Mouse (Mus musculus) midbrain, embryonic 15.5 days (tissue): ENCODE measurements around the gene Ccdc191. TPM values are rescaled to one million over a fixed set of nuclear protein-coding genes. Genes with fewer than 3 reads are reported as not detected.

ENCODE experiments used
- ATAC-seq: fragments of 200-750 bp; cut with Nextera tagmentation; replicated peaks from 2 replicates; pipeline ENCODE4 v1.8.0; 2017; ENCODE audit warnings: moderate TSS enrichment
- H3K27ac ChIP-seq: fragments of 300-500 bp; sonication (generic); 2 replicates; pipeline ENCODE4 v1.5.1; 2015; ENCODE audit warnings: mild to moderate bottlenecking, inconsistent platforms
- H3K27me3 ChIP-seq: fragments of 300-500 bp; sonication (generic); replicated peaks from 2 replicates; pipeline ENCODE4 v1.6.1; 2015; ENCODE audit warnings: inconsistent platforms
- H3K36me3 ChIP-seq: fragments of 300-500 bp; sonication (generic); replicated peaks from 2 replicates; pipeline ENCODE4 v1.6.1; 2015; ENCODE audit warnings: inconsistent platforms
- H3K4me1 ChIP-seq: fragments of 300-500 bp; sonication (generic); 2 replicates; pipeline ENCODE4 v1.6.1; 2015; ENCODE audit warnings: inconsistent platforms
- H3K4me2 ChIP-seq: fragments of 300-500 bp; sonication (generic); 2 replicates; pipeline ENCODE4 v1.6.1; 2015; ENCODE audit warnings: inconsistent platforms, mild to moderate bottlenecking, moderate library complexity
- H3K4me3 ChIP-seq: fragments of 300-500 bp; sonication (generic); 2 replicates; pipeline ENCODE4 v1.5.1; 2015; ENCODE audit warnings: mild to moderate bottlenecking, inconsistent platforms
- H3K9ac ChIP-seq: fragments of 300-500 bp; sonication (generic); 2 replicates; pipeline ENCODE4 v1.6.1; 2015; ENCODE audit warnings: mild to moderate bottlenecking, inconsistent platforms
- H3K9me3 ChIP-seq: fragments of 300-500 bp; sonication (generic); 2 replicates; pipeline ENCODE4 v1.6.1; 2016; ENCODE audit warnings: inconsistent platforms
- WGBS: fragments of 180-500 bp; shearing (Covaris S2); methylation state at CpG from one replicate; pipeline ENCODE4 v1.1.7; 2015; ENCODE audit warnings: mixed read lengths; 5-methylcytosine and 5-hydroxymethylcytosine counted together
- polyA plus RNA-seq: library from polyadenylated mRNA; unstranded; fragments of >200 nt; fragmentation: Nextera tagmentation; extraction: Ambion mirVana; gene quantifications from 2 replicates; pipeline ENCODE4 v1.2.1, GENCODE M21; 2015

Gene Ccdc191
- polyA plus RNA-seq, 1 experiment from 2014 or later, result 8.0 TPM

DNA sequence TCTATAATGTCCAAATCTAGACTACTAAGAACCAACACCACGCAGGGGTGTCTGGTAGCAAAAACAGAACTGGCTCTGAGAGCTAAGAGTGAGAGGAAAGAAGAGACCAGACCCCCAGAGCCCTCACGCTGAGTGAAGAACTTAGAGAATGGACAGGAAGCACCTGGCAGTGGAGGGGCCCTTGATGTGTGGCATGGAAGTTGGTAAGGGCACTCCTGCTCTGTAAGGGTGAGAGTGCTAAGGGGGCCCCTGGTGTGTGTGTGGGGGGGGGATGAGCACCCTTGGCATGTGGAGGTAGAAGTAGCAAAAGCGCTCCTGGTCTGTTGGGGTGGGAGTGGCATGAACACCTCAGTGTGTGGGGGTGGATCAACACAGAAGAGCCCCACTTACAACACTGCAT, 80.8 kb downstream of the Ccdc191 start:
- H3K36me3 ChIP-seq, result no peaks in the 10 kb centered on the region
- H3K4me3 ChIP-seq, result no peak overlapping the region
- H3K4me1 ChIP-seq, result no peaks in the 10 kb centered on the region
- no peaks in the 10 kb centered on the region for H3K9me3 ChIP-seq
- no peaks in the 10 kb centered on the region for H3K27me3 ChIP-seq
- H3K27ac ChIP-seq, result no peak overlapping the region
- H3K9ac ChIP-seq, result no peak overlapping the region
- 85% methylated on average over 3 of the region's 3 CpGs for WGBS
- ATAC-seq, result no peak
- no peak overlapping the region for H3K4me2 ChIP-seq

GRCm38 (mm10) chr16:43971189-43971588, 81.6 kb downstream of the Ccdc191 start:
- Histone ChIP-seq H3K4me2 (no peak overlapping the region), H3K4me1 (no peaks in the 10 kb centered on the region), H3K27ac (no peak overlapping the region), H3K4me3 (no peak overlapping the region), H3K27me3 (no peaks in the 10 kb centered on the region), H3K9me3 (no peaks in the 10 kb centered on the region), H3K9ac (no peak overlapping the region), H3K36me3 (no peaks in the 10 kb centered on the region)
- 91% methylated on average over 11 of the region's 11 CpGs for whole genome bisulfite sequencing
- no peak for ATAC-seq

DNA sequence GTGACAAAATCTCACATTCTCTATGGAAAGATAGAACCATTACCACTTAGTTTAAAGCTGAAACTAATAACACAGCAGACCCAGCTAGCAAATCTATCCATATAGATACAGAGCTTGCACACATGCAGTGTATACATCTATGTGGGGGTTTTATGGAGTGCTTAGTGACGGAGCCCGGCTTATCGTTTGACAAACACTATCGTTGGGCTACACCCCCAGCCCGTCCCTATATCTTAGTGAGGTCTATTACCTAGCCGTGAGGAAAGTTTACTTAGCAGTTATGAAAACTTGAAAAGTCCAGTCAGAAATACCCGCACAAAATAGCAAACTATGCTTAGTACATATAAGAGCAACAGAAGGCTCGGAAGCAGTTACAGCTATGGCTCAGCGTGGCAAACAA, 82.1 kb downstream of the Ccdc191 start:
- Histone ChIP-seq H3K9ac (no peak overlapping the region), H3K4me2 (no peak overlapping the region), H3K4me3 (no peak overlapping the region), H3K4me1 (no peaks in the 10 kb centered on the region), H3K9me3 (no peaks in the 10 kb centered on the region), H3K36me3 (no peaks in the 10 kb centered on the region), H3K27ac (no peak overlapping the region), H3K27me3 (no peaks in the 10 kb centered on the region)
- no peak for ATAC-seq
- 92% methylated on average over 9 of the region's 9 CpGs for WGBS

DNA sequence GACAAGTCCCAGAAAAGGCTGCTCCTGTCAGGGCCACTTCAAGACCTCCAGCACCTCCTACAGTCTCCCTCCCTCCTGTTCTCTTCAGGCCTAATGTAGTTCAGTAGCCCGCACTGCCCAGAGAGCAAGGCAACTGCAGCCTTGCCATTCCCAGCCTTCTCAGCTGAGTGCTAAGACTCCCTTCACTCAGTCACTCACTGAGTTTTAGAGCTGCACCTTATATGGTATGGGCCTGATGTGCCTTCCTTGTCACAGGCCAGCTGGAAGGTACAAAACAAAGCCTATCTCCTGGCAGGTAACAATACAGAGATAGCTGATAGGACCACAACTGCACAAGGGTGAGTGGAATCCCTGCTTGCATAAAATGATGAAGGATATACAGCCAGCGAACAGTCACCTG, 82.8 kb downstream of the Ccdc191 start:
- Histone ChIP-seq H3K27ac (no peak overlapping the region), H3K4me1 (no peaks in the 10 kb centered on the region), H3K27me3 (no peaks in the 10 kb centered on the region), H3K4me3 (no peak overlapping the region), H3K9ac (no peak overlapping the region), H3K4me2 (no peak overlapping the region), H3K36me3 (no peaks in the 10 kb centered on the region), H3K9me3 (no peaks in the 10 kb centered on the region)
- WGBS, result 93% methylated on average over 2 of the region's 2 CpGs
- no peak for ATAC-seq

DNA sequence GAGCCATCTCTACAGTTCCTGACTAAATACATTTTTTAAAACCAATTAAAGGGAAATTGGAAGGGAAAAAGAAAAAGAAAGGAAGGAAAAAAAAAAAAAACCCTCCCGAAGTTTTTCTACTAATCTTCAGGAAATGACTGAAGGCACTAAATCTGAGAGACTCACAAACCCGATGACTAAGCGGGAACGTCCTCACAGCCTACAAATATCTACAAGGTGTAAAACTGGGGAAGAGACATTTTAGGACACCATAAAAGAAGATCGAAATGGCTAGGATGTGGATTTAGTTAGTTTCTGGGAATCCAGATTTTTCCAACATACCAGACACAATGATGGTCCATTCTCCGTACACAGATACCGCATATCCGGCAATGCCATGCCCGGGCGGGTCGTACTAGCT, 83.5 kb downstream of the Ccdc191 start:
- whole genome bisulfite sequencing, result 94% methylated on average over 11 of the region's 11 CpGs
- H3K27ac ChIP-seq, result no peak overlapping the region
- no peaks in the 10 kb centered on the region for H3K9me3 ChIP-seq
- no peaks in the 10 kb centered on the region for H3K27me3 ChIP-seq
- H3K9ac ChIP-seq, result no peak overlapping the region
- no peak for ATAC-seq
- H3K36me3 ChIP-seq, result no peaks in the 10 kb centered on the region
- H3K4me2 ChIP-seq, result no peak overlapping the region
- no peak overlapping the region for H3K4me3 ChIP-seq
- no peaks in the 10 kb centered on the region for H3K4me1 ChIP-seq

- ATAC-seq, result no peak
- H3K4me3 ChIP-seq, result no peak overlapping the region
- no peak overlapping the region for H3K4me2 ChIP-seq
- 83% methylated on average over 22 of the region's 22 CpGs for WGBS
- H3K9me3 ChIP-seq, result no peaks in the 10 kb centered on the region
- H3K27ac ChIP-seq, result no peak overlapping the region
- H3K27me3 ChIP-seq, result no peaks in the 10 kb centered on the region
- H3K4me1 ChIP-seq, result peaks cover under 1% of the 10 kb centered on the region; the same call in 1 of the 2 replicates
- no peaks in the 10 kb centered on the region for H3K36me3 ChIP-seq
- H3K9ac ChIP-seq, result no peak overlapping the region
These were observed 84.1 kb downstream of the Ccdc191 start for GRCm38 (mm10) chr16:43973606-43974220.

DNA sequence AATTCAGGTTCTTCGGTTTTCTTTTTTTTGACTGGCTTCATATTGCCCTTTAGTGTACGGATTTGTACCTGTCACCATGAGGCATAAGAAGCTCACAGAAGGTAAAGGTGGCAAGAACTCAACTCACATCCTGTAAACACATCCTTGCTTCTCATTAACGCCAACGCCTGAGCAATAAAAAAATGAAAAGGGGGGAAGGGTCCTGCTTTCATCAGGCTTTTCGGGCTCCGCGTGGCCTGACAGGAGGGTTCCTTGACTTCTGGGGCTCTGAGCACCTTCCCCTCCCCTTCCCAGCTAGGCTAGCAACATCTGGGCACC, 89.4 kb downstream of the Ccdc191 start:
- WGBS, result 16% methylated on average over 7 of the region's 7 CpGs
- no peak; the same call in 1 of the 2 replicates for ATAC-seq
- Histone ChIP-seq H3K27ac (no peak overlapping the region), H3K27me3 (0 out of 2 replicates have a peak, but pooled peaks cover 5% of the 10 kb centered on the region), H3K4me2 (peak overlapping the region; percentile 99), H3K9ac (peak overlapping the region; percentile 63), H3K36me3 (no peaks in the 10 kb centered on the region), H3K9me3 (no peaks in the 10 kb centered on the region), H3K4me3 (peak overlapping the region; percentile 92), H3K4me1 (peaks cover 18% of the 10 kb centered on the region)

GRCm38 (mm10) chr16:43979328-43980109, 89.9 kb downstream of the Ccdc191 start, which contains the start of gene Zdhhc23:
Gene Zdhhc23, minus strand, starts transcription at chr16:43979791.
- H3K4me2 ChIP-seq, result peak within 1 kb of the TSS; percentile 99

DNA sequence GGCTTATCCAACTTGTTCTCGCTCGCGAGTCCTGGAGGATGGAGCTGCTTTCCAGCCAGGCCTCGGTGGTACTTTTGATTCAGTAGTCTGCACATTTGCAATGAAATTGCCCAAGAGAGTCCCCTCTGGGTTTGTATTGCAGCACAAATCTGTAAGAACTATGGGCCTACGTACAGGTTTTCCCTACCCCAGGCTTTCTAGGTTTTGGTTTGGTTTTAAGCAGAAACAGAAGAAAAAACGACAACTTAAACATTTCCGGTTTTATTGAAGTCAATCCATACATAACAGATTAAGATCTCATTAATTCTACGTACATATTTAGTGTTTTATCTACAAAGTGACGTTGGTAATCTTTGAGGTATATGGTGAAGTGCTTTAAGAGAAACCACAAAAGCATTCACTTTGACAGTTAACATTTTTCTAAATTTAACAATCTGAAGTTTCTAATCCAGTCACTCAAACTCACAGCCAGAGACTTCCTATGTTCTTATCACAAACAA, 90.6 kb downstream of the Ccdc191 start:
- Histone ChIP-seq H3K4me2 (peak overlapping the region; percentile 99), H3K27me3 (0 out of 2 replicates have a peak, but pooled peaks cover 5% of the 10 kb centered on the region), H3K9me3 (no peaks in the 10 kb centered on the region), H3K4me3 (peak overlapping the region; percentile 92), H3K4me1 (peaks cover 18% of the 10 kb centered on the region), H3K27ac (no peak overlapping the region), H3K36me3 (no peaks in the 10 kb centered on the region), H3K9ac (peak overlapping the region; percentile 63)
- peak; percentile 21; the same call in 1 of the 2 replicates for ATAC-seq
- 26% methylated on average over 9 of the region's 9 CpGs for WGBS

More at GRCm38 (mm10) chr16:43979328-43980109, 89.9 kb downstream of the Ccdc191 start, which contains the start of gene Zdhhc23:
- WGBS, result under 1% methylated on average over 93 of the region's 103 CpGs
- no peak within 1 kb of the TSS for H3K27ac ChIP-seq
- peaks cover 18% of the 10 kb centered on the region for H3K4me1 ChIP-seq
- 0 out of 2 replicates have a peak, but pooled peaks cover 5% of the 10 kb centered on the region for H3K27me3 ChIP-seq
- peak; percentile 87 for ATAC-seq
- no peaks in the 10 kb centered on the region for H3K36me3 ChIP-seq
- H3K9ac ChIP-seq, result peak within 1 kb of the TSS; percentile 63
- H3K9me3 ChIP-seq, result no peaks in the 10 kb centered on the region
- peak within 1 kb of the TSS; percentile 92 for H3K4me3 ChIP-seq

DNA sequence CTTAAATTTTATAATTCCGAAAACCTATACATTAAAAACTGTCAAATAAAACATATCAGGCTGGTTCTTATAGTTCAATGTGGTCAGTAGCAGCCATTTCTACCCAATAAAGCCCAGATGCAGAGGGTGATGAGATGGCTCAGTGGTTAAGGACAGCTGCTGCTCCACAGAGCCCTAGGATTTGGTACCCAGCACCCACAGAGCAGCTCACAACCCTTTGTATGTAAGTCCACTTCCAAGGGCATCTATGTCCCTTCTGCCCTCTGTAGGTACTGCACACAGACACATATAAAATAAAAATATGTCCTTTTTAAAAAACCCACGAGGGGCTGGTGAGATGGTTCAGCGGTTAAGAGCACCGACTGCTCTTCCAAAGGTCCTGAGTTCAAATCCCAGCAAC, 96.7 kb downstream of the Ccdc191 start:
- Histone ChIP-seq H3K9ac (no peak overlapping the region), H3K27ac (no peak overlapping the region), H3K9me3 (no peaks in the 10 kb centered on the region), H3K4me1 (no peaks in the 10 kb centered on the region), H3K4me2 (no peak overlapping the region), H3K36me3 (no peaks in the 10 kb centered on the region), H3K4me3 (no peak overlapping the region), H3K27me3 (no peaks in the 10 kb centered on the region)
- no peak for ATAC-seq
- WGBS, result 94% methylated on average over 4 of the region's 4 CpGs

DNA sequence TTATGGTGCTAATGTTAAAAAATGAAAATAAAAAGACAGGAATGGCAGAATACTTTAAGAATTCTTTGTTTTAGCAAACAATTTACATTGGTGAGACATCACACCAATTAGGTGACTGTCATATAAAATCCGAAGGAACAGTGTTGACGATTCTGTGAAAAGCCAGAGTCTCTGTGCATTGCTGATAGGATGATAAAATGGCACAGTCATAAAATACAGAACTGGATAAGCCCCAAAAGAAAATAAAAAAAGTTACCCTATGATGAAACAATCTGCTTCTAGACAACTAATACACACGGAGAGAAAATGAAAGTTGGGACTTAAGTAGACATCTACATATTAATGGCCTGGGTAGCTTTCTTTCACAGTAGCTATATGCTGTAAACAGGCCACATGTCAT, 105.0 kb downstream of the Ccdc191 start:
- H3K36me3 ChIP-seq, result no peaks in the 10 kb centered on the region
- H3K27me3 ChIP-seq, result no peaks in the 10 kb centered on the region
- no peak for ATAC-seq
- H3K4me1 ChIP-seq, result no peaks in the 10 kb centered on the region
- no peak overlapping the region for H3K4me2 ChIP-seq
- no peak overlapping the region for H3K4me3 ChIP-seq
- H3K27ac ChIP-seq, result no peak overlapping the region
- WGBS, result 85% methylated on average over 3 of the region's 3 CpGs
- H3K9ac ChIP-seq, result no peak overlapping the region
- H3K9me3 ChIP-seq, result no peaks in the 10 kb centered on the region

DNA sequence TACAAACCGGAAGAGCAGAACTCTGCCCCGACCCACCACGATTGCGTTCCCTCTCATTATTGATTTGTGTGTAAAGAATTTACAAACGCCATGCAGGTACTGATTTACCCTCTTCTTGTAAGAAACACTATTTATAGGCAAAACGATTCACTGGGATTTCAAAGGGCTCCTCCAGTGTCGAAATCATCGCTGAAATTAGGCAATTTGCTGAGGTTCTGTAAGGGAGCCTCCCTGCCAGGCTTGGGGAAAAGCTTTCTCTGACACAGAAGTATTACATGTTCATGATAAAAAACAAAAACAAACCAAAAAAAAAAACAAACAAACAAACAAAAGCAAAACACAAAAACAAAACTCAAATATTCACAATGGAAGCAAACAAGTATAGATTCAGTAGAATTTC, 109.5 kb downstream of the Ccdc191 start:
- ATAC-seq, result no peak
- Histone ChIP-seq H3K27ac (no peak overlapping the region), H3K27me3 (no peaks in the 10 kb centered on the region), H3K4me2 (no peak overlapping the region), H3K4me3 (no peak overlapping the region), H3K36me3 (no peaks in the 10 kb centered on the region), H3K4me1 (no peaks in the 10 kb centered on the region), H3K9ac (no peak overlapping the region), H3K9me3 (no peaks in the 10 kb centered on the region)
- WGBS, result 78% methylated on average over 8 of the region's 8 CpGs
